Mouse (Mus musculus) neutrophil, adult 5-6 weeks (primary cell): ENCODE measurements around the gene Sms. TPM values are rescaled to one million over a fixed set of nuclear protein-coding genes. Genes with fewer than 3 reads are reported as not detected.

Experiments
- ATAC-seq: fragments of 151-379, 151-347 bp; 2 replicates; pipeline ENCODE4 v1.8.0; 2017; ENCODE audit warnings: mild to moderate bottlenecking, moderate TSS enrichment; ENCODE audit not compliant: insufficient number of reproducible peaks, poor library complexity, low FRiP score, severe bottlenecking; ENCODE audit errors: extremely low read depth
- total RNA-seq: library from RNA; stranded (forward); fragments of 200-1000 nt; gene quantifications from 2 replicates; pipeline ENCODE4 v1.2.3, GENCODE M21; 2017

Gene Sms
- 76.1 and 76.4 TPM in 2 replicates for total RNA-seq

DNA sequence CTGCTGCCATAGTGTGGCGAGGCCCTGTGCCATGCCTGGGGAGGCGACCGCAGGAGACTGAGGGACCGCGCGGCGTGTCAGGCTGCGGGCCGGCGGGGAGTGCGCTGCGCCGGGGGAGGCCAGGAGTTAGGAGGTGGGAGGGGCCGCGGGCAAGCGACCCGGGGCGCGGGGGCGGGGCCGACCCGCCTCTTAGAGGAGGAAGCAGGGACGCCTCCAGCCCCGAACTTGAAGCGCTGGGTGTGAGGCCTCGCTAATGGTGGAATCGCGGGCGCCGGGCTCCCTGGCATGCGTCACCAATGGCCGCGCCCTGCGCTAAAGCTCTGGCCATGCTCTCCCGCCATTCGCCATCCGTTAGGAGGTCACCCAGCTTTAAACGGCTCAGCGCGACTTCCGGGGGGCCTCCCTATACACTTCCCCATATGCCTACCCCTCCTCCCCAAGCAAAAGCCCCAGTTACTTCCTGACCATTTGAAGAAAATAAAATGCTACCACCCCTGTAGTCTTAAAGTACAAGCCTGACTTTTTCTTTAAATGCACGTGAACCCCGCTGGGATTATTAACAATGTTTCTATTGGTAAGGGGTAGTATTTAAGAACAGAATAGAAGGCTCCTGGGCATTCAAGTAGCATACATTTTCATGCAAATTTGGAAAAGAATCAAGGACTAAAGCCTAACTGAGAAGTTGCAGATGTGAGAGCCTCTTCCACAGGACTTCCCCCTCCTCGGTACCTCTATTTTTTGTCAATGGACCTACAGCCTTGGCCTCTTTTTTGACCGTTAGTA, at the start of gene Sms:
TSS of gene Sms (minus strand) at position 344 of the 783 bp plus-strand sequence.
- ATAC-seq: peak; percentile 53

DNA sequence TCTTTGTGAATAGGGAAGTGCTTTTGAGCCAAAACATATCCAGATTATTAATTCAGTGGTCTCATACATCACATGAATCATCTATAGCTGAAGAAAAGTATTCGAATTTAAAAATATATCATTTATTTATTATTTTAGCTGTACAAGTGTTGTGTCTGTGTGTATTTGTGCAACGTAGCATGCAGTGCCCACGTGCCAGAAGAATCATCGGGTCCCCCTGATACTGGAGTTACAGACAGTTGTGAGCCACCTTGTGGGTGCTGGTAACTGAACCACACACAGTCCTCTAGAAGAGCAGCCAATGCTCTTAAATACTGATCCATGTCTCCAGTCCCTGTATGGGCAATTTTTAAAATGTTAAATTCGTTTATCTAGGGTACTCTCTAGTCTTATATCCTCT, 14.3 kb upstream of the Sms start:
- ATAC-seq: no peak

DNA sequence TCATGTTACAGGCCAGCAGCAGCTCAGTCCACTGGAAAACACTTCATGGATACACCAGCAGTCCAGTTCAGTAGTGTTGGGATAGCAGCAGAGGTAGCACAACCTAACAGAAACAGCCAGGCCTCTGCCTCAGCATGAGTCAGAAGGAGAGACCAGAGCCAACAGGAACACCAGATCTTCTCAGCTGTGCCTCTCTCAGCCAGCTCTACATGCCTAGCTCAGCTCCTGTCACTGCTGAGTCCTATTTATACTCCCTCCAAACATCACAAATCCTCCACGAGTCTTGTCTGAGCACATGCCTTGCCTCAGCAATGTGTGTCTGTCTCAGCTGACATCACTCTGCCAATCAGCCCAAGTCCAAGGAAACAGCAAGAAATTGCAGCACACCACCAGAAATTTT, 12.4 kb upstream of the Sms start:
- ATAC-seq: no peak

DNA sequence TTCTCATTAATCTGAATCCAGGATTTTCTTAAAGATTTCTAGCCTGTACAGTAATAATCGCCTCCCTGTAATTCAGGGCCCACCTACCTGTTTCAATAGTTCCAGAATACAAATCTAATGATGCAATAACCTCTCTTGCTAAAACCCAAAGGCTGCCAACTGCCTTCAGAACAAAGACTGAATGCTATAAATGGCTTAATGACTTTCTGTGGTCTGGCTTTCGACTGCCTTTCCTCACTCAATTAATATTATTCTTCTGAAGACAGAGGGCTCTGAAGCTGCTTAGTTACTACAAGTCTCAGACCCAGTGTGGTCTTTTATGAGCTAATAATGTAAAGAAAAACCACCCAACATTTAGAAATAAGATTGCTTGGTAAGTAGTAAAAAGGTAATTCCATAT, 9.8 kb upstream of the Sms start:
- no peak for ATAC-seq

DNA sequence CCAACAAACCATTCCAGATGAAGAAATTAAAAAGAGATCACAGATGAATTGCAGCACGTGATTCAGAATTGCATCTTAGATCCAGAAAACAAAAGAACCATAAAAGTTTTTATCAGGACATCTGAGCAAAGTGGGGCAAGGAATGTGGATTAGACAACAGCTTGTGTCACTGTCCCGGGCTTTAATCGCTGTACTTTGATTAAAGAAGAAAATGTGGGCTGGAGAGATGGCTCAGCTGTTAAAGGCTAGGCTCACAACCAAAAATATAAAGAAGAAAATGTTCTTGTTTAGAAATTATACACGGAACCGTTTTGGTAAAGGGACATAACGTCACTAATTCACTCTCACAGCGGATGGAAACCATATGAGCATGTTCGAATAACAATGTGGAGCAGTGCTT, 7.9 kb upstream of the Sms start:
- no peak for ATAC-seq

DNA sequence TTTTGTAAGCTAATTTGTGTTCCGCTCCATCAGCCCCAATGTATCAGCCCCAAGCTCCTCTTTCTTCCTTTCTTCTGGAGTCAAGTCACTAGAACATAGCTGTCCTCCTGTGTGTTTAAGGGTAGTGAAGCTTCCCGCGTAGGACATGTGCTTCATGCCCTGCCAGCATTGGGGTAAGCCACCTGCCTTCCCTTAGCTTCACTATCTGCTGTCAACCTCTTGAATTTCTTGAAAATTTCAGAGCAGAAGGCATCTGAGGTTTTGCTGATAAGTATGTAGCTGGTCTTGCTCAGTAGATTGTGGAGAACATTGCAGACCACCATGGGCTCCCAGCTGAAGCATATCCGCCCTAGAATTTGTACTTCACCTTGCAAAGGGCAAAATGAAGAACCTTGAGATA, 1.1 kb upstream of the Sms start:
- ATAC-seq: no peak

DNA sequence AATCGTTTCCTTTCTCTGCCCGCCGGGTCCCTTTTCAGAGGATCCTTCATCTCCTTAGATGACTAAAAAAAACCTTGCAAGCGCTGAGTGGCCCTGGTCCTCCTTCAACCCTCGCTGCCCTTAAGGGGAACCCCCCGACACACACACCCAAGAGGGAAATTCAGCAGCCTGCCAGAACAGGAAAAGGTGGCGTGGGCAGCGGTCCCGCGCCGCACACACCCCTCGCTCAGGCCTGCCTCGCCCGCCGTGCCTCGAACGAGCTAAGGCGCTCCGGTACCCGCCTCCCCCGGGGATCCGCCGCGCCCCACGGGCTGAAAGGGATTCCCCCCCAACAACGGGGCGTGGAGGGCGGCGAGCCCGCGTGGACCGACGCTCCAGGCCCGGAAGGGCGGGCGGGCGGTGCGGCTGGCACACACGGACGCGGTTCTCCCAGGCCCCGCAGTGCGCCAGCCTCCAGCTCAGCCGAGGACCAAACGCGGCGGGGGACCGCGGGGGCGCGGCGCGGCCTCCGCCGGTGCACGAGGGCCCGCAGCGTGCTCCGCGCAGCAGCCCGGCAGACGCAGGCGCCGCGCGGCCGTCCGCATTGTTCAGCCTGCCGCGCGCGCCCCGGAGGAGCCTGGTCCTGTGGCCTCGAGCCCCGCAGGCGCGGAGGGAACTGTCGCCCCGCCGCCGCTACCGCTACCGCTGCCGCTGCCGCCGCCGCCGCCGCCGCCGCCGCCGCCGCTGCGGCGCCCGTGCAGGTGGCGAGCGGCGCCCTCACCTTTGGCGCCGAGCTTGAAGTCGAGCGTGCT, 747 bp downstream of the Sms start:
- ATAC-seq: peak; percentile 33; the same call in 1 of the 2 replicates

DNA sequence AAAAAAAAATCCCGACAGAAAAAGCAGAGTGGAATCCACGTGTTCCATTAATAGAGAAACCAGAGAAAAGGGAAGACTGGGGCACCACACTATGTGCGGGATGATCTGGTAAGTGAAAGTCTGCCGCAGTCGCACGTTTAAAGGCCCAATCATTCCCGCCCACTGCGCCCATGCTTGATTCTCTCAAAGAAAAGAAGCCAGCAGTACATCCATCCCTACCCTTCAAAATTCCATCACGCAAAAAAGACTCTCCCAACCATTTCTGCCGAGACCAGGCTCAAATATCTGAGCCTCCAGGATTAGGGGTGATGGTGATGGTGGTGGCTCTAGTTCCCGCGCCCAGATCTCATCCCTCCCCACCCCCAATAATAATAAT, 1.3 kb downstream of the Sms start:
- no peak for ATAC-seq

DNA sequence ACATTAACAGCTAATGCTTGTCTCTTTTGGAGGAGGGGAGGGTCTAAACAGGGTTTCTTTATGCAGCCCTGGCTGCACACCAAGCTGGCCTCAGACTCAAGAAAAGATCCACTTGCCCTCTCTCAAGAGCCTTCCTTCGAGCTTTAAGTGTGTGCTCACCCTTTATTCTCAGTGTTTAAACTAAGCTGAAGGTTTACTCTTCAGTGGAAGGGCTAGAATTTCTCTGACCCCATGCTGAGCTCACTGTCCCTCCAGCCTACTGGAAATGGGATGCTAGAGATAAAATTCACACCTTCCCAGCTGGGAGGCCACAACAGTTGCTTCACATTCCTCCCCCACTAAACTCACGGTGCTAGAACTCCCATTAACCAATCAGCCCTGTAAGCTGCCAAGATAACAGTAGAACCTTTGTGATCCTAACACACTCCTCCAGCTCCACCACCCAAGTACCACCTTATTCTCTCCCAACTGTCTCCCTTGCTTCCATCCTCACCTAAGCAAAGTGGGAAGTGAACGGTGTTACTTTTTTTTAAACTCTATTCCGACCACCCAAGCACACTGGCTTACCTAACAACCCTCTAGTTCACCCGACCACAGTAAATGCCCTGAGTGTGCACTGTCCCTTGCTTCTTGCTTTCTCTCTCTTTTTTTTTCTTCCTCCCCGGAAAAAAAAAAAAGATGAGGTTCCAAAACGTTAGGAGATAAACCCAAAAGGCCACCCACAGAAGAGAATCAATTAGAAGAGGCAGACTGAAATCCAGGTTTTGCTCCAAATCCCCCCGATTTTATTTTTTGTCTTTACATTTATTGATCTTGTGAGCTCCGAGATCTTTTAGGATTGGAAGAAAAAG, 2.0 kb downstream of the Sms start:
- no peak for ATAC-seq

DNA sequence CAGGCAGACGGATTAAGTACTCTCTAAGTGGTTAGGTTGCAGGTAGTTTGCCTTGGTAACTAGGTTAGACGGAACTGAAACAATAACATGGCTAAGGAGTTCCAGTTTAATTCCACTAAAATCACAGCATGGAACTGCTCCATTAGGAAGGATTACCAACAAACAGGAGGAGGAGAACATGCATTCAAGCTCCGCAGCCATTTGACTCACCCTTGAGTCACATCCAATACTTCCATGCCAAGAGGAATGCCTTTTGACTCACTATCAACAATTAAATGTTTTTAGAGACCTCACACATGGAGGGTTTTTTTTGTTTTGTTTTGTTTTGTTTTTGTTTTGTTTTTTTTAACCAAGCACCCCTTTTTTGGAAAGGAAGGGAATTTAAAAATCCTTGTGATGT, 3.3 kb downstream of the Sms start:
- ATAC-seq: no peak

DNA sequence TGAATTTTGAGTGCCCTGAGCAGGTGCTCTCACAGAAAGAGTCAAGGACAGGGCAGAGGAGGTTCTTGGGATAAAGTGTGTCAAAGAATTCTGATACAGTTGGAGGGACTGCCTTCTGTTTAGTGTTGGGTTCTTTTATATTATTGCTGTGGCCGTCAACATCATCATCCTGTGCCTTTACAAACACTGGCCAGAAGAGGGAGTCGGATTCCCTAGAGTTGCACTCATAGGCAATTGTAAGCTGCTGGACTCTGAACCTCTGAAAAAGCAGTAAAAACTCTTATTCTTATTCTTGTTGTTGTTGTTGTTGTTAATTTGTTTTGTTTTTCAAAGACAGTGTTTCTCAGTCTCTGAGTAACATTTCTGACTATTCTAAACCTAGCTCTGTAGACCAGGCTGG, 5.3 kb downstream of the Sms start:
- ATAC-seq: 0 out of 2 replicates have a peak, but pooled peaks have one; percentile 48

DNA sequence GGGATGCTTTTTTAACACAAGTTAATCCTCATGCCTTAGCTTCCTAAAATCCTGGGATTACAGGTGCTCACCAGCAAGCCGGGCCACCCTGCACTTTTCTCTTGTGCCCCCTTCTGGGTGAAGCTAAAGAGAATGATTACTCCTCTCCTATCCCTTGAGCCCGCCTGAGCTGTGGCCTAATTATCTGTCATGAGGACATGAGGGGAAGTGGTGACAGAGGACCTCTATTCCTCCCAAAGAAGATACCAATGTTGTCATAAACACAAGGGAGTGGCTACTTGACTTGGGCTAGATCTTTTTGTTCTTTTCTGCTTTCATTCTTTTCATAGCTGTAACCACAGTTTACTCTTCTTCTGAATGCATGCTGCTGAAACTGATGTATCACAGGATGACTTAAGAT, 9.2 kb downstream of the Sms start:
- no peak for ATAC-seq

DNA sequence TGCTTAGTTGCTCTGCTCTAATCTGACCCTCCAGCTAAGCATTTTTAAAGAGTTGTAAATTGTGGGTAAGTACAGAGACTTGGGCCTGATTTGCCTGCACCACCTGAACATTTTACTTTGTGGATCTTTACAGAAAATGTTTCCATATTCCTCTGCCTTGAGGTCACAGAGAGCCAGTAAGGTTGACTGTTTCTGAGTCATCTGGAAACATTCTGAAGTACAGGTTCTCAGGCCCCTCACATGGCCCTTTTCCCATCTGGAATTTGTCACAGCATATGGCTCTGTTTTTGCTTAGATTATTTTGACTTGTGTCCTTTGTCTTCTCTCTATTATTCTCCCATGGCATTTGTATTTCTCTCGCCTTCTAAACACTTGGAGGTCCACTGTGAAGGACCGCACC, 10.2 kb downstream of the Sms start:
- no peak for ATAC-seq

DNA sequence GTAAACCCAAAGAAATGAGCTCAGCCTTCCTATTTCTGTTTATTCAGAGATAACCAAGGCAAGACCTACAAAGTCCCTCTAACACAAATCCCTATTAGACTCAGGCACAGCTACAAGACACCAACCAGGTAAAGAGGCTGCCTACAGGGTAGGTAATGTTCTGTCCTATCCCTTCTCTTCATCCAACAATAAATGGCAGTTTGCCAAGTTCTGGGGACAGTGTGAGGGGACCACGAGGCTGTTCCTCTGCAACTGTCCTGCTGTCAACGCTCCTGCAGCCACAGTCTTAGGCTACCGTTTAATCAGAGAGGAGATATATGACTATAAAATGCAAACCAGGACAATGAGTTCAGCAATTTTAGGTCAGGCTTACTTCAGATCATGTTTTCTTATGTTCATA, 14.8 kb downstream of the Sms start:
- ATAC-seq: no peak

DNA sequence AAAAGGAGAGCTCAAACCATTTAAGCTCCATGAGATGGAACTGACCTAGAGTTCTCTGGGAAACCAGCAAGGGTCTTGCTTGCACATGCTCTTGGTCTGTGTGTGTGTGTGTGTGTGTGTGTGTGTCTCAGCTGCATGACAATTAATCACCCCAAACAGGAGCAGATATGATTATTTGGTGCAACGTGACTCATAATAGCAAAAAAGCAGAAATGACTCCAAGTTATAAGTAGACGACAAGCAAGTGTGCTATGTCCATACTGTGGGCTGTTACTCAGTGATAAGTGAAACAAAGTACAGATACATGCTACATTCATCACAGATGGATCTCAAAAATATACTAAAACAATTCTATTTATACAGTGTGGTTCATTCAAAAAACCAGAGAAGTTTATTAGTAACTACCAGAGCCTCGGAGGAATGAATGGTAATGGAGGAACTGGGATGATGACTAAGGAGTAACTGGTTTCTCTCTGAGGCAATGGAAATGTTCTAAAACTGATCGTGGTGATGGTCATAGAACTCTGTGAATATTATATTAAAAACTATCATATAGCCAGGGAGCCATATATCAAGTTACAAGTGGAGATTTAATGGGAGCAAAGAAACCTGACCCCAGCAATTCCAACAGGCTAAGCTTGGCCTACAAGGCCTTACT, 15.8 kb downstream of the Sms start:
- no peak for ATAC-seq

DNA sequence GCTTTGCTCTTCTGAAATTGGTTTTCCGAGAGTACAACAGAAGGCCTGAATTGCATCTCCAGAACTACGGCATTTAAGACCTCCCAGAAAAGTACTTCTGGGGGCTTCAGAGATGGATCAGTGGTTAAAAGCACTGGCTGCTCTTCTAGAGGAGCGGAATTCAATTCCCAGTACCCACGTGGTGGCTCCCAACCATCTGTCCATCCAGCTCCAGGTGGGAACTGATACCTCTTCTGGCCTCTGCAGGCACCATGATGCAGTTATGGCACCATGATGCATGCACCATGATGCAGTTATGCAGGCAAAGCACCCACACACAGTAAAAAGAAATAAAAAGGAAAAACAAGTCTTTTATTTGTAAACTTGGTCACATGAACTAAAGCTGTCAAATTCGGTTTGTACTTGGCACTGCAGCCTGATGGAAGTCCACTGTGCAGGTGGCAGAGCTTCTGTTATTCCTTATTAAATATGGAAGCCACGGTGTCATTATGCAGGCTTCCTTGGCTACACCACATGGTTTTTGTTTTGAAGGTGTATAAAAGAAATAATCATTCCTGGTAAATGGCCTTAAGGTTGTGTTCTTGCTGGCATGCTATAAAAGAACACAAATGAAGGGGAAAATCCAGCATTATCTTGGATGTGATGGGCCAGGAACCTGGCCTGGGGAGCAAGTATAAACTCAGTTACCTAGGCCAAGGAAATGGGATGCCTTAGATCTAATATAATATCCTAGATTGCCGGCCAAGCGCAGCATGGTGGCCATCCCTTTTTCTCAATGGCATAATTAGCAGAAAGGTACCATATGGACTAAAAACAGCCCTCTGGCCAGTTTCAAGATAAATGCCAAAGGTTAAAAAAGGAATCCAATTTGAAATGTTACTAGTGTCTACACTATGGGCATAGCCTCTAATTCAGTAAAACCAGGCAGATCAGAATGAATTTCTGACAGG, 20.1 kb downstream of the Sms start:
- no peak for ATAC-seq

DNA sequence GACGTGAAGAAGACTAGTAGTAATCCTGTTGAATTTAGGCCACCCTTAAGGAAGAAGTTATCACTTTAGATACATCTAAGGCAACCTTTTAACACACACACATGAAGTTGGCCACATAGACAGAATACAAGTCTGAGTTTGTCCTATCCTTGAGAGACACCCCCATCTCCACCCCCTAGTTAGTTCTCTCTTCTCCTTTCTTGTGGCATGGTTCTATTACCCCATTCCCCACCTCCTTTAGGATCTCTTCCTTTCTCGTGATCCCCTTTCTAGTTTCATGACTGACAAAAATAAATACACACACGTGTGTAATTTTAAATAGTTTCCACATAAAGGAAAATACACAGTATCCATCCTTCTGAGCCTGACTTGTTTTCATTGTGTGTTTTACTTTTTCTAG, 23.3 kb downstream of the Sms start:
- ATAC-seq: no peak

DNA sequence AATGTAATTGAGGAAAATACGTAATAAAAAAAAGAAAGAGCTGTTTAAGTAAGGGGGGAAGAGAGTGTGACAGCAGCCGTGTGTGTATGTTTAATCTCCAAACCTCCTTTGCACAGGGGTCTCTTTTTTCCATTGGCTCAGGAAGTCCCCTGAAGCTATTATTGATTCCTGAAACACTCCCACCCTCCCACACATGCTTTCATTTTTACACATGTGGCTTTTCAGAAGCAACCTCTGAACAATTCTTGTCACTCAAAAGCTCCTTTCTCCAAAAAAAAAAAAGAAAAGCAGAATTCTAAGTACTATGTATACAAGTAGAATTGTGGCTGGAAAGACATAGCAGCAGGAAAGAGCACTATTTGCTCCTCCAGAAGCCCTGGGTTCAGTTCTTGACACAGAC, 24.0 kb downstream of the Sms start:
- ATAC-seq: no peak
